Mouse (Mus musculus) A20 (cell line): Measurements from ENCODE around the gene Stac2.
A peak's percentile ranks its signal among the peaks of the same experiment; 100 is the strongest.

Source experiments
- DNase-seq: peaks from one replicate; pipeline ENCODE4 v3.0.0-alpha.2; 2011; ENCODE audit warnings: low read depth, low spot score

Gene Stac2

DNA sequence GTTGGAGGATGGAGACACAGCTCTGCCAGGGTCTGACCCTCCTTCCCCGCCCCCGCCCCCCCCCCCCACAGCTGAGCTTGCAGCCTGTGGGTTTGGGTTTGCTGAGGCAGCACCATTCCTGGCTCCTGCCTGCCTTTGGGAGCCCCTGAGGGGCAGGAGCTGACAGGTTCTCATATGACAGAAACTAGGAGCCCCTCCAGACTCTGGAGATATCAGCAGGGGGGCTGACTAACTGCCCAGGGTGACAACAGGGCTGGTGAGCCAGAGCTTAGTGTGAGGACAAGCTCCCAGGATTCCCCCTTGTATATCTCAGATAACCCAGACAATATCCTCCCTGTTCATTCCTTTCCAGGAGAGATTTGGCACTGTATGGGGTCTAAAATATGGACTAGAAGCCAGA is 2.3 kb downstream of the Stac2 start:
- no peak for DNase-seq

DNA sequence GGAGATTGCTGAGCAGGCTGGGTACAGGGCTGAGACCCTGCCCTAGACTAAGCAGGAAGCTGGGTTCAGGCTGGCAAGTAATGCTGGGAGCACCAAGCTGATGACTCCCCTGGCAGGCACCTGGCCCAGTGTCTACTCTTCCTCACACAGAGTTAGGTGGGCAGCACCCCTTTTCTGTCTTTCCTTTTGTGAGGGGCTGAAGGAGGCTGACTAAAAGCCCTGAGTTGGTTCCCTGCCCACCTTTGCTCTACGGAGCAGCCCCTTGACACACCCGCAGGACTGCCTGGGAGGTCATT is 2.8 kb downstream of the Stac2 start:
- DNase-seq, result no peak

DNA sequence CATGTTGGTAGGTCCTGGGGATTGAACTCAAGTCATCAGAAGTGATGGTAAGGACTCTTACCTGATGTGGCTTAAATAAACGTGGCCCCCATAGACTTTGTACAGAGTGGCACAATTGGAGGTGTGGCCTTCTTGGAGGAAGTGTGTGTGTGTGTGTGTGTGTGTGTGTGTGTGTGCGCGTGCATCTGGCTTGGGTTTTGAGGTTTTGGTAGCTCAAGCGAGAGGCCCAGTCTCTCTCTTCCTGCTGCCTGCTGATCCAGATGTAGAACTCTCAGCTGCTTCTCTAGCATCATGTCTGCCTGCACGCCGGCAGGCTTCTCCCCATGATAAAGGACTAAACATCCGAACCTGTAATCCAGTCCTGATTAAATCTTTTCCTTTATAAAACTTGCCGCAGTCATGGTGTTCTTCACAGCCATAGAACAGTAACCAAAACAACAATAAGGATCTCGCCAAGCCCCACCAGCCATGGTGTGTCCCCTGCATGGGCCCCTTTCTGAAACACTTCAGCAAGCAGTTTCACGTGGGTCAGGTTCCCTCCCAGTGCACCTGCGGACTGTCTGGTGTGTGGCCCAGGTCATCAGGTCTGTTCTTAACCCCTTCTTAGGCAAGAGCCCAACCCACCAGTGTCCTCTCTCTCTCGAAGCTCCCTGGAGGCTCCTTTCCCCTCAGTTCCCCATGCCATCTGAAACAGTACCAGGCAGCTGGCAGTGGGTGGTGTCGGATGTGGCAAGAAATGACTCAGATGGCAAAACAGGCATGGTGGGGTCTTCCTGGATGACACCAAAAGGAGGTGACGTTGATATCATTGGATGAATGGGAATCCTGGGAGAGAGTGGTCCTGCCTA is 3.4 kb downstream of the Stac2 start:
- peak; percentile 65 for DNase-seq

DNA sequence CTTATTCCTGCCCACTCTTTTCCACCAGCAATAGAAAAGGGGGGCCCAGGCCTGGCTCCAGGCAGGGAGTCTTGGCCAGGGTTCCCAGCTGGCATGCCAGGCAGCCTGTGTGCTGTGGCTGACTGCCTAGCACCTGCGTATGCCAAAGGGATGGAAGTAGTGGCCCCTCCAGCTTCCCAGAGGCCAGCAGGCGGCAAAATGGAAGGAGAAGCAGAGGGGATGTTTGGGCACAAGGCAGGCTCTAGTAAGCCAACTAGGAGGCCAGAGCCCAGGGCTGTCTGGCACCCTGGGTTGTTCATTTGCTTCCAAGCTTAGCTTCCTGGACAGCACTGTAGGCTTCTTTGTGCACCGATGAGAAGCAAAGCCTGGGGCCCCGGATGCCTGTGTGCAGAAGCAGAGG is 5.5 kb downstream of the Stac2 start:
- no peak for DNase-seq

DNA sequence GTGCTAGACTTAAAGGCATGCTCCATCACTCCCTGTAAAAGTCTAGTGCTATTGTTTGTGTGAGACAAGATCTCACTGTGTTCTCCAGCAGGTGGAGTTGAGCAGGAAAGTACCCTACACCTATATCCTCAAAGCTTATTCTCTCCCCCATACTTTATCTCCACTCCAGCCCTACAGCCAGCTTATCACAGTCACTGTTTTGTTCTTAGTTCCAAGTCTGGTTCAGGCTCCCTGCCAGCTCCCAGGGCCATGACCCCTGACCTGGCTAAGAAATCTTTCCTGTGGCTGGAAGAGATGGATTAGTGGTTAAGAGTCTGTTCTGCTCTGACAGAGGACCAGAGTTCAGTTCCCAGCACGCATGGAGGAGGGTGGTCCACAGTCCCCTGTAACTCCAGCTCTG is 6.8 kb downstream of the Stac2 start:
- no peak for DNase-seq

DNA sequence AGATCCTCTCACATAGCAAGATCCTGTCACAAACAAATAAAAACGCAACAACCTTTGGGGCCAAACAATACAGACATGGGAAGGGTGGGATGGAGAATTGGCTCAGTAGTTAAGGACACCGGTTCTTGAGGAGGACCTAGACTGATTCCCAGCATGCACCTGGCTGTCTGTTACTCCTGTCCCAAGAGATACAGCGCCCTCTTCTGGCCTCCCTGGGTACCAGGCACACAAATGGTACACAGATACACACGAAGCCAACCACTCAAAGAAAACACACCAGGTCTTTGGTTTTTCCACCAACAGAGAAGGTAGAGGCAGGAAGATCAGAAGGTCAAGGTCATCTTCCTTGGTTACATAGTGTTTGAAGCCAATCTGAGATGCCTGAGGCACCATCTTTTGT is 7.7 kb downstream of the Stac2 start:
- DNase-seq, result peak; percentile 62

DNA sequence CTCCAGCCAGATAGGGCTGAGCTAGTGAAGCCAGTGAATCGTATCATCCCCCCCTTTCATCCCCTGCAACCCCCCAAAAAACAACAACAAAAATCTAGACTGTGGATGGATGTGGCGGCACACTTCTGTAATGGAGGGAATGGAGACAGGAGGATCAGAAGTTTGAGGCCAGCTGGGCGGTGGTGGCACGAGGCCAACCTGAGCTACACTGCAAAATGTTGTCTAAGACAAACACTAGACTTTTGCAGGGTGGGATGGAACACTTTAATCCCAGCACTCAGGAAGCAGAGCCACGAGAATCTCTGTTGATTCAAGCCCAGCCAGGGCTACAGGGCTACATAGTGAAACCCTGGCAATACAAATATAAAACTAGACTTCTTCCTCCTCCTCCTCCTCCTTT is 9.2 kb downstream of the Stac2 start:
- no peak for DNase-seq

DNA sequence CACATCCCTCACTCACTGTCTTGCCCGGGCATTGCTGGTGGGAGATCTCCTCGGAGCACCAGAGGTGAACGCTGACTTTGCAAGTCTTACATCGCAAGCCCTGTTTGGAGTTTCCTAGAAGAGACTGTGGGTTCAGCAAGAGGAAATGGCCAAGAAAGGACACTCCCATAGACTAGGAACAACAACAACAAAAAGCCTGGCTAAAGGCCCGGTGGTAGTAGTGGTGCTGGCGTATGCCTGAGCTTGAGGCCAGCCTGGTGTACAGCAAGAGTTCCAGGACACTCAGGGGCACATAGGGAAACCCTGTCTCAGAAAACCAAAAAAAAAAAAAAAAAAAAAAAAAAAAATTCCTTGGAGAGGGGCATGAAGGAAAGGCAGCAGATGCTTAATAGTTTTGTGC is 10.5 kb downstream of the Stac2 start:
- no peak for DNase-seq

DNA sequence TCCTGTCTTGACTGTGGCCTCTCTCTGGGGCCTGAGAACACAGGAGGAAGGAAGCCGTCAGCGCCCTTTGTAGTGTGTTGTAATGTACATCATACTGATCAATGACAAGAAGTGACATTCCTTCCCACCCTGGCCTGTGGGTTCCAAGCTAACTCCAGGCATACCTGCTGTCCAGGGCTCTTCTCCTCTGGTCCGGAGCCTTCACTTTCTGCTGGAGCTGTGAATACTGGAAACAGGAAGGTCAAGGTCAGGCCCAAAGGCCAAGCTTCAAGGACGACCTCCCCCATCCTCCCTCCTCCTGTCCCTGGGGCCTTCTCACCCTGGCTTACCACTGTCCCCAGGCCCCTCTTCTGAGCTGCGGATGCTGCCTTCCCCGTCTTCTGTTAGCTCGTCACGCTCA is 12.3 kb downstream of the Stac2 start:
- DNase-seq, result no peak

DNA sequence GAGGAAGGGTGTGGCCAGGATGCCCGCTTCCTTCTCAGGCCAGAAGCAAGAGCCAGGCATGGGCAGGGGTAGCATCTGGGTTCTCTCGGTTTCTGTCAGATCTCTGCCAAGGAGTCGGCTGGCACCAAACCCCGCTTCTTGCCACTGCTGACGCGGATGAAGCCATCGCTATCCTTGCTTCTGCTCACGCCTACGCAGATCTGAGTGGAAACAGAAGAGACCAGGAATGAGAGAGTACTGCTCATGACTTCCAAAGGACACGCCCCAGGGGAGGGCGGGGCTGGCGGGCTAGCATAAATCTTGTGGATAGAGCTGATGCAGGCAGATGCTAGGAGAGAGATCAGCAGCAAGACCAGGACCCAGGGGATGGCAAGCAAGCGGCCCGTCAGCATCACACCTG is 15.4 kb downstream of the Stac2 start:
- DNase-seq, result no peak

DNA sequence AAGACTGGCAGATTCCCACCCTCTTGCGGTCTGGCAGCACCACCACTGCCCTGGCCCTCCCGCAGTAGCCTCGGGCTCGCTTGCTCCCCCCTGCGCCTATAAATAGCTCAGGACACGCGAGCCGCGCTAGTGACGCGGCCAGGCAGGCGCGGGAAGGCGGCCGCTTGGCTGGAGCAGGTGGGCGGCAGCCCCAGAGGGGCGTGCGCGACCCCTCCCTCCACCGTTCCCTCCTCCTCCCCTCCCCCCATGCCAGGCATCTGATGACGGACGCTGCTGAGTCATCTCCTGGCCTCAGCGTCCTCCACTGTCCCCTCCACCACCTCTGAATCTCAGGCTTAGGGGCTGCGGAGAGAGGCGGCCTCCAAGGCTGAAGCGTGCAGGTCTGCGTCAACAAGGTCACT is 17.3 kb downstream of the Stac2 start:
- no peak for DNase-seq

DNA sequence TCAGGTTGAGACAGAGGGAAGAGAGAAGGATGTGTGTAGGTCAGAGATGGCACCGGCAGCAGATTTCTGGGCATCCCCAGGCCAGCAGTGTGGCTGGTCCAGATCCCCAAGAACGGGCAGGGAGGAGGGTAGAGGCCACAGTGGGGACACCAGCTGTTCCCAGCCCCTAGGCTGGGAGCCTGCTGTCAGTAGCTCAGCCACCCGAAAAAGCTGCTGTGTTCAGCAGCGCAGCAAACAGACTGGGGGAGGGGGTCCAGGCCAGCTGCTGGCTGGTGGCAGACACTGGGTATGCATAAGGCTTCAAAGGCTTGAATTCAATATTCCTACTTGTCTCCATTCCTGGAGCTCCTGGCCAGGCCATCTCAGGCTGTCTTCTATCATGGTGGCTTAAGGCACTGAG is 18.4 kb downstream of the Stac2 start:
- no peak for DNase-seq

DNA sequence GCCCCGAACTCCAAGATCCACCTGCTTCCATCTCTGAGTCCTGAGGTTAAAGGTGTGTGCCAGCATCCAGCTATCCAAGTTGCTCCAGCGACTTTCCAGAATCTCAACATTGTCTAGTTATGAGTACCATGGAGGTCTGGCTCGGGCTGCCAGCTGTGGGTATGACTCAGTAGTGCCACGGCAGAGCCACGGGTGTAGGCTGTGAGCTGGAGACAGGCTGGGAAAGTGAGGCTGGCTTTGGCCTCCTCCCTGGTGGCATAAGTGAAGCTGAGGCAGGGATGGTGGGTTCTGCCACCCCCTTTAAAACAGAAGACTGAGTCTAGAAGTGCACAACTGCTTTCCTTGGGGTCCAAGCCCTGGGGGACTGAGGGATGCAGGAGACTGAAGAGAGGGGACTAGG is 19.2 kb downstream of the Stac2 start:
- no peak for DNase-seq

DNA sequence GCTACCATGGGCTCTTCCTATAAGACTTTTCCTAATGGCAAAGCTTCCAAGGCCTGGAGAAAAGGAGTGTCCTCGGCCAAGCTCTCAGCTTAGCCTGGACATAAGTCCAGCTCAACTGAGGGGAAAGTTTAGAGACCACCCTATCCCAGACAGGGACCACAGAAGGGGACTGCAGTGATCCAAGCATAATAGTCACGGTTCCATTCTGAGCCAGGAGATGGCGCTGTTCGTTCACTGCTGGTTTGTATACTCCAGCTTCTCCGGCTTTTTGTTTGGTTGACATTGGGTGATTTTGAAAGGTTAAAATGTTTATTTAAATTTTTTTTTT is 21.9 kb downstream of the Stac2 start:
- peak; percentile 75 for DNase-seq

DNA sequence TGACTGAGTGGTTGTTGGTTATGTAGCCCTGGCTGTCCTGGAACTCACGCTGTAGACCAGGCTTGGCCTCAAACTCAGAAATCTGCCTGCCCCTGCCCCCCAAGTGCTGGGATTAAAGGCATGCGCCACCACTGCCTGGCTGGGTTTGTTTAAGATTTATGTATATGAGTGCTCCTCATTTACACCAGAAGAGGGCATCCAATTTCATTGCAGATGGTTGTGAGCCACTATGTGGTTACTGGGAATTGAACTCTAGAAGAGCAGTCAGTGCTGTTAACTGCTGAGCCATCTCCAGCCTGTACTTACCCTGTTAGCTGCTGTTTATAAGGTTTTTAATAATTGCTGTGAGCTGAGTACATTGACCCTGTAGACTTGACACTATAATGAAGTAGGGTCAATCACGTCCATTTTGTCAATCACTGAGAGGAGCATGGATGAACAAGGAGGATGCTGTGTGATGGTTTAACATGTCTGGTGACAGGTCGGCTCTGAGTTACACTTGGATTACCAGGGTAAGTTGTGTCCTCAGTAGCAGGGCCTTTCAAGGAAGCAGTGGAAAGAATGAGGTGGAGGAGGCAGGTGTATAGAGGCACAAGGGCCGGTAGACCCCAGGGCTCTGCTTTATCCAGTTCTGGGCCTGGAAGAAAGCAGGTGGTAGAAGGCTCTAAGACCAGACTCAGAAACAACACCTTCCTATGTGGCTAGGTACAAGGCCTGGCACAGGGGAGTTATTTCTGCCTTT is 22.4 kb downstream of the Stac2 start:
- peak; percentile 41 for DNase-seq

DNA sequence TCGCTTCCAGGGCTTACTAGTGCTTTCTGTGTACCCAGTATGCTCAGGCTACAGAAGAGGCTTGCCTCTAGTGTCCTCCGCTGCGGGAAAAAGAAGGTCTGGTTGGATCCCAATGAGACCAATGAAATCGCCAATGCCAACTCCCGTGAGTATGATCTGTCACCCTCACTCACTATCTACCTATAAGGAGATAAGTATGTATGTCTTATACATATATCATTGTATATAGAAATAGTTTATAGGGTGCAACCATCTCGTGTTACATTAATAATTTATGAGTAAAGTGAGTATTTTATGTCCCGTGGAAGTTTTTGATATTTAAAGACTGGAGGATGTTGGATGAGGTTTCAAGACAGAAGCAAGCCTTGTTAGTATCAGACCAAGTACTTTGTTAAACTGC is 25.5 kb downstream of the Stac2 start:
- no peak for DNase-seq

DNA sequence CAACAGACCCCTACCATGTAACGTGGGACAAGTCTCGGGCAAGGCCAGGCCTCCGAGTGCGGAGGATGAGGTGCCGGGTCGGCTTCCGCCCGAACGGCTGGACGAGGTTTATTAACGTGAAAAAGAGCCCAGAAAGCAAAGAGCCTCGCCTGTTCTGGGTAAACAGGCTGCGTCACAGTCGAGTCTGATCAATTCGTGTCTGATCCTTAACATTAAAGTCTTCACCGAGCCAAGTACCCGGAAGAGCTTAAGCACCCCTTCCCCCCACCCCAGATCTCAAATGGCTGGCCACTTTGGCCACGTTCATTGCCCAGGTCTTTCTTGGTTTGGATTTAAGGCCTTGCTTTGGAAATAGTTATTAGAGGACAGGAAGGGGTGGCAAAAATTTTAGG is 26.0 kb downstream of the Stac2 start:
- no peak for DNase-seq

DNA sequence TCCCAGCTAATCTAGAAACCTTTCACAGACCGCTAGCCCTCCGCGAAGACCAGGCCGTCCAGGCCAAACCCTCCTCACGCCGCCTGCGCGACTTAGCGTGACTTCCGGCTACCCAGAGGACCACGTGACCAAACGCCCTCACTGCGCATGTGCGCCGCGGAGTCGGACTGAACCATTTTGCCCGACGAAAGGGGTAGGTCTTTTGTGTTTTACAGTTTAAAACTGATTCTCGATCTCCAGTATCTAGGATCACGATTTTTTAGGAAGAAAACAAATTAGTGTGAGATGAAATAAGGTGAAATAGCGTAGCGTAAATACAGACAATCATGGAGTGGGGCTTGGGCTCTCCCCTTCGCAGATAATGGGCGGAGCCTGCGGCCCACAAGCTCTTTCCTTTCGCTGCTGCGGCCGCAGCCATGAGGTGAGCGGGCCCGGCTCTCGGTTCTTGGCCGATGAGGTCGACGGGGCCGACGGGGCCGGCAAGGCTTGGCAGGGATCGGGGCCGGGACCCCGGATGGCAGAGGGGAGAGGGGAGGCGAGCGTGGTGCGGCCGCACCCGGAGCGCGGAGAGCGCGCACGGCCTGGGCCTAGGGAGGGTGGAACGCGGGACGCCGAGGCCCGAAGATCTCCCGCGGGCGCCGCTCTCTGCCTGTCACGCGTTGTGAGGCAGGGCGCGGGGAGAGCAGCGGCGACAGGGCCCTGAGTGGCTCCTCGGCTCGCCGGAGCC is 26.5 kb downstream of the Stac2 start, which contains the start of gene Rpl19:
TSS of gene Rpl19 (plus strand) at position 141 of the 727 bp plus-strand sequence.
- DNase-seq, result peak; percentile 94

DNA sequence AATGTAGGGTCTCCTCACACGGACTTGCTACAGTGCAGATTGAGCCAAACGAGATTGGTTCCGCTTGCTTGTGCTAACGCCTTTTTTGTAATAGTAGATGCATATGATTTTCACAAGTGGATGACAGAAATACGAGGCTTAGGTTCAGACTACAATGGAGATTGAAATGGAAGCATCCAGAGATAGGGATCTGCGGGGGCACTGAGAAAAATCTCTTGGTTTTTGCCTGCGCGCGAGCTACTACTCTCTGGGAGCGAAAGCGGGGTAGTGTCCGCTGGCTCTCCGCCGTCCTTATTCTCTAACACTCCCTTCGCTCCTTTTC is 27.1 kb downstream of the Stac2 start:
- no peak for DNase-seq

DNA sequence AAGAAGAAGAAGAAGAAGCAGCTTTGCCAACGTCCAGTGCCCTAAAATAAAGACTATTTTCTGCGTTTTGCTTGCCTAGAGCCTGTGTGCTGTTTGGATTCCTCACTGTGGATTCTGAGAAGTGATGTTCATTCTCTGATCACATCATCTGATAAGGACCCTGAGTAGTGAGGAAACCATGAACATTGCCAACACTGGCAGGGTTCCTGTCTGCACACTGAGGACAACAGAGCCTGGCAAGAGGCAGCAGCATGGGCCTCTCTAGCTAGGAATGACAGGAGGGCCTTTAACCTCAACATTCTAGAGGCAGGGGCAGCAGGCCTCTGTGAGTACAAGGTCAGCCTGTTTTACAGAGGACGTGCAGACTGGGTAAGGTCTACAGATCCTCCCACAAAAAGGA is 28.7 kb downstream of the Stac2 start:
- DNase-seq, result no peak

DNA sequence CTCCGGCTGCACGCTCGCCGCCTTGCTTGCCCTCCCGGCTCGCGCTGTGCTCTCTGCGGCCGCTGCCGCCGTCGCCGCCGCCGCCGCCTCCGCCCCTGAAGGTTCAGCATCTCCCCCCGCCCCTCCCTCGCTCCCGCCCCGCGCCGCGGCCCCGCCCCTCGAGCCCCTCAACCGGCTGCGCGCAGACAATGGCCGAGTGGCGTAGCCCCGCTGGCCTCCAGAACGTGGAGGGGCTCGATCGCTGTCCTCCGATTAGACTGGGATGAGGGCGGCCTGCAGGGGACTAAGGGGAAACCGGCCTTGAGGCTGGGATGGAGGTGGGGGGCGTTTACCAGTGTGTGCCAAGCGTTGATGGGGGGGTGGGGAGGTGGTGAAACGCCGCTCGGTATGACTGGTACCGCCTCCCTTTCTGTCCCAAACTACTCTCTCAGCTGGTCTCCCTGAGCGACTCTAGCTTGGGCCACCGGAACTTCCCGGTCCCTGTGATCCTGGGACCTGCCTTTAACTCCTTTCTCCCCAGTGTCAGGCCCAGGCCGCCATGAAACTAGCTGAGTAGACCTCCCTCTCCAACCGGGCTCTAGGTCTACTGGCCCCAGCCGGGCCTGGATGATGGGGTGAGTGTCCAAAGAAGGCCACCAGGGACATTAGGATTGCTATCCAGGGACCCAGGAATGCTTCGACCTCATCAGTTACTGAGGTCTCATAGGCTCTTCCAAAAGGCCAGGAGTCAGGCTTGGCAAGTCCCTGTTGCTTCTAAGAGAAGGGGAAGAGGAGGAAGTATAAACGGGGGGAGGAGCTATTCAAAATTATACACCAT is 30.5 kb downstream of the Stac2 start, which contains the start of gene Cacnb1:
TSS of gene Cacnb1 (minus strand) at position 480 of the 817 bp plus-strand sequence.
- peak; percentile 78 for DNase-seq

DNA sequence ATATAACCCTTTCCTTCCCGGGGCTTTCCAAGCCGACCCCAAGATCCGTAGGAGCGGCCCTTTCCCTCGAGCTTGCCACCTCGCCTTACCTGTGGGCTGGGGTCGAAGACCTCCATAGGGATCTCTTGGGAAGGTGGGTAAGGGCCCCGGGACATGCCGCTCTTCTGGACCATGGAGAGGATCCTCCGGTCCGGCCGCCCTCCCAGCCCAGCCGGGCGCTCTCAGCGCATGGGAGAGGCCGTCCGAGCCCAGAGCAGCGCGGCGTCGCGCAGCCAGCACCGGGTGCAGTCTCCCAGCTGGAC is 31.1 kb downstream of the Stac2 start:
- no peak for DNase-seq
